Mouse (Mus musculus) CH12.LX (cell line): ENCODE measurements around the gene Cdh4. TPM values are rescaled to one million over a fixed set of nuclear protein-coding genes. Genes with fewer than 3 reads are reported as not detected.

Source experiments
- DNase-seq: peaks from one replicate; pipeline ENCODE4 v3.0.0-alpha.2; 2013; ENCODE audit errors: extremely low read depth
- H3K27ac ChIP-seq: 2 replicates; pipeline ENCODE4 v1.5.1; 2012; ENCODE audit warnings: low read depth, mild to moderate bottlenecking, control low read depth, moderate library complexity; ENCODE audit not compliant: insufficient read depth
- H3K27me3 ChIP-seq: replicated peaks from 2 replicates; pipeline ENCODE3; 2012; ENCODE audit warnings: inconsistent platforms
- H3K36me3 ChIP-seq, 2 experiments: replicated peaks in 1 of 2; 2 replicates each; pipeline versions ENCODE3 to v1.6.1; 2012; ENCODE audit warnings: inconsistent platforms in 1 of 2, low read length in 1 of 2, mild to moderate bottlenecking in 1 of 2, mixed read lengths in 1 of 2, moderate library complexity in 1 of 2; ENCODE audit not compliant: control insufficient read depth in 1 of 2, insufficient read depth in 1 of 2
- H3K4me1 ChIP-seq, 2 experiments: 2 replicates each; pipeline ENCODE4 v1.6.1; 2012; ENCODE audit warnings: inconsistent platforms in 1 of 2, moderate library complexity in 1 of 2; ENCODE audit not compliant: insufficient read depth in 2 of 2, control insufficient read depth in 1 of 2
- H3K4me2 ChIP-seq: 2 replicates; pipeline ENCODE4 v1.6.1; 2012; ENCODE audit warnings: low read depth, mild to moderate bottlenecking, control low read depth; ENCODE audit not compliant: poor library complexity, insufficient read depth, severe bottlenecking
- H3K4me3 ChIP-seq, 3 experiments: fragments of 150-350 bp in 1 of 3; sonication (generic) in 1 of 3; replicated peaks in 1 of 3; 2 replicates each; pipeline versions ENCODE3 to v1.5.1; 2011 to 2012; ENCODE audit warnings: low read depth in 2 of 3, low read length in 2 of 3, mild to moderate bottlenecking in 2 of 3, moderate library complexity in 2 of 3, control low read depth in 1 of 3, improper control_type of control experiment in 1 of 3, inconsistent platforms in 1 of 3, mixed read lengths in 1 of 3; ENCODE audit not compliant: poor library complexity in 1 of 3
- H3K79me2 ChIP-seq: replicated peaks from 2 replicates; pipeline ENCODE4 v1.6.1; 2012; ENCODE audit warnings: mild to moderate bottlenecking, moderate library complexity; ENCODE audit not compliant: control insufficient read depth, poor library complexity, insufficient read depth, severe bottlenecking; ENCODE audit errors: extremely low read depth
- H3K9ac ChIP-seq: 2 replicates; pipeline ENCODE4 v1.6.1; 2012; ENCODE audit warnings: low read depth, mild to moderate bottlenecking, control low read depth, moderate library complexity; ENCODE audit not compliant: insufficient read depth
- H3K9me3 ChIP-seq: replicated peaks from 2 replicates; pipeline ENCODE3; 2012; ENCODE audit warnings: low read length, inconsistent platforms, mixed read lengths
- BHLHE40 ChIP-seq: IDR thresholded peaks from 2 replicates; pipeline ENCODE4 v1.6.1; 2011; ENCODE audit warnings: mild to moderate bottlenecking, low read depth, low read length, improper control_type of control experiment
- CHD1 ChIP-seq: IDR thresholded peaks from 2 replicates; pipeline ENCODE4 v1.6.1; 2012; ENCODE audit warnings: low read depth, low read length, improper control_type of control experiment, inconsistent platforms
- CHD2 ChIP-seq: IDR thresholded peaks from 2 replicates; pipeline ENCODE4 v1.6.1; 2011; ENCODE audit warnings: low read length, improper control_type of control experiment
- E2F4 ChIP-seq: IDR thresholded peaks from 2 replicates; pipeline ENCODE4 v1.6.1; 2011; ENCODE audit warnings: low read depth, low read length, improper control_type of control experiment; ENCODE audit not compliant: insufficient replicate concordance
- EP300 ChIP-seq: IDR thresholded peaks from 2 replicates; pipeline ENCODE4 v1.6.1; 2011; ENCODE audit warnings: low read length, improper control_type of control experiment
- ETS1 ChIP-seq: conservative IDR thresholded peaks from 2 replicates; pipeline ENCODE4 v1.6.1; 2012; ENCODE audit warnings: low read depth, mild to moderate bottlenecking, inconsistent platforms, low read length, improper control_type of control experiment, moderate library complexity
- GABPA ChIP-seq: IDR thresholded peaks from 2 replicates; pipeline ENCODE4 v1.6.1; 2012; ENCODE audit warnings: low read depth, low read length, improper control_type of control experiment, inconsistent platforms; ENCODE audit not compliant: insufficient replicate concordance
- IRF4 ChIP-seq: IDR thresholded peaks from 2 replicates; pipeline ENCODE4 v1.6.1; 2014; ENCODE audit warnings: low read depth, mild to moderate bottlenecking, inconsistent platforms, low read length, improper control_type of control experiment
- JUN ChIP-seq: IDR thresholded peaks from 2 replicates; pipeline ENCODE4 v1.6.1; 2011; ENCODE audit warnings: low read depth, mild to moderate bottlenecking, low read length, improper control_type of control experiment, moderate library complexity; ENCODE audit not compliant: insufficient read depth
- MAFK ChIP-seq: IDR thresholded peaks from 2 replicates; pipeline ENCODE4 v1.6.1; 2011; ENCODE audit warnings: low read length, improper control_type of control experiment; ENCODE audit not compliant: insufficient replicate concordance
- MAZ ChIP-seq: IDR thresholded peaks from 2 replicates; pipeline ENCODE4 v1.6.1; 2012; ENCODE audit warnings: low read depth, mild to moderate bottlenecking, inconsistent platforms, low read length, improper control_type of control experiment, moderate library complexity
- MXI1 ChIP-seq: IDR thresholded peaks from 2 replicates; pipeline ENCODE4 v1.6.1; 2011; ENCODE audit warnings: mild to moderate bottlenecking, low read depth, low read length, improper control_type of control experiment
- POLR2A ChIP-seq: IDR thresholded peaks from 2 replicates; pipeline ENCODE4 v1.6.1; 2011; ENCODE audit warnings: low read depth, mild to moderate bottlenecking, improper control_type of control experiment, low read length
- TCF12 ChIP-seq: IDR thresholded peaks from 2 replicates; pipeline ENCODE4 v1.6.1; 2014; ENCODE audit warnings: low read depth, mild to moderate bottlenecking, inconsistent platforms, low read length, improper control_type of control experiment
- UBTF ChIP-seq: IDR thresholded peaks from 2 replicates; pipeline ENCODE4 v1.6.1; 2012; ENCODE audit warnings: low read depth, mild to moderate bottlenecking, inconsistent platforms, low read length, improper control_type of control experiment, moderate library complexity
- USF2 ChIP-seq: conservative IDR thresholded peaks from 2 replicates; pipeline ENCODE4 v1.6.1; 2011; ENCODE audit warnings: low read depth, low read length, improper control_type of control experiment
- ZKSCAN1 ChIP-seq: IDR thresholded peaks from 2 replicates; pipeline ENCODE4 v1.6.1; 2012; ENCODE audit warnings: low read depth, inconsistent platforms, low read length, improper control_type of control experiment, borderline replicate concordance
- ZMIZ1 ChIP-seq: IDR thresholded peaks from 2 replicates; pipeline ENCODE4 v1.6.1; 2012; ENCODE audit warnings: low read depth, mild to moderate bottlenecking, inconsistent platforms, low read length, improper control_type of control experiment
- ZNF384 ChIP-seq: IDR thresholded peaks from 2 replicates; pipeline ENCODE4 v1.6.1; 2012; ENCODE audit warnings: low read depth, low read length, improper control_type of control experiment, inconsistent platforms
- dilution Hi-C: fragments of 300-500 bp; cut with MboI; formaldehyde crosslinking; loops from 2 replicates; pipeline ENCODE4 v1.14.3; 2020; ENCODE audit warnings: low sequenced_read_pairs; ENCODE audit not compliant: extremely low pct_unique_long_range_greater_than_20kb, extremely low pct_ligation_motif_present
- in situ Hi-C: fragments of 300-500 bp; cut with MboI; formaldehyde crosslinking; loops from 3 replicates; pipeline ENCODE4 v1.14.3; 2019; ENCODE audit warnings: low sequenced_read_pairs, low pct_ligation_motif_present, low pct_unique_long_range_greater_than_20kb, mixed read lengths
- polyA plus RNA-seq: library from polyadenylated mRNA; unstranded; fragments of >175 nt; gene quantifications from 2 replicates; pipeline ENCODE4 v1.2.1, GENCODE M21; 2012; ENCODE audit warnings: low read depth; ENCODE audit not compliant: insufficient read length
- total RNA-seq, 2 experiments: library from RNA; depleted of rRNA; stranded (reverse); fragments of 300-350 nt in 1 of 2; fragments of >200 nt in 1 of 2; gene quantifications; 2 replicates each; pipeline ENCODE4 v1.2.3; 2012 to 2014

Gene Cdh4
- total and polyA plus RNA-seq, 3 experiments, result not detected

DNA sequence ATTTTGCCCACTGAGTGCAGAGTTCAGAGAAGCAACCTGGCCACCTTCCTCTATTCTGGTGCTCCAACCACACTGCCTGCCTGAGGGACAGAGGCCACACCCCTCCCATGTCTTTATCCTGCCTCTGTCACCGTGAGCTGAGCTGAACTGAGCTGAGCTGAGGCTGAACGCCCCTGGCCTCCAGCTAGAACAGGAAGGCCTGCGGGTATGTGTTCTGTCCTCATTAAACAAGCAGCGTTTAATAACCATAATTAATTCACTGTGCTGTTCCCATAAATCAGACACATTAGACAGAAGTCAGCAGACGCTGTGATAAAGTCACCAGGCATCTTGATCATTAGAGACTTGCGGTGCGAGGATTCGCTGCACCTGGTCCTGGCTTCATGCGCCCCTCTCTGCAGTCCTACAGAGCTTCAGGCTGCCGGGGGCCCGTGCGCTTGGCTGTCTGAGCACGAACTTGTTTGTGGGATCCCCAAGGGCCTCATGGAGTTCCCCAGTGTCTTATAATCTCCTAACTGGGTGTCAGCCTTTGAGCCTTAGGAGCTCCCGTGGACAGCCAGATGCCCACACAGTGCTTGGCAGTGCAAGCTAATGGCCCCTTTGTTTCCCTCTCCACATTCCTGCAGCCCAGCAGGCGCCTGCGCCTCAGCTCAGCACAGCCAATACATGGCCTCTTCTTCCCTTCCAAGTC is 291.1 kb downstream of the Cdh4 start:
- Histone ChIP-seq H3K9ac (no peak overlapping the region), H3K9me3 (peaks cover 2% of the 10 kb centered on the region), H3K36me3 (no peaks in the 10 kb centered on the region), H3K27ac (no peak overlapping the region), H3K79me2 (no peaks in the 10 kb centered on the region), H3K4me2 (no peak overlapping the region), H3K4me1 (peaks cover 0 to 19% of the 10 kb centered on the region in 2 experiments; a peak in 2 of 4 replicates), H3K27me3 (peaks cover 7% of the 10 kb centered on the region), H3K4me3 (no peak overlapping the region)
- dilution Hi-C loops (no loop called here), in situ Hi-C loops (no loop called here)
- DNase-seq, result no peak
- no peak for TF ChIP-seq EP300
- TF ChIP-seq ZMIZ1, result no peak

- dilution Hi-C loops (no loop called here), in situ Hi-C loops (no loop called here)
- TF ChIP-seq CHD1 (no peak), ETS1 (no peak), MAZ (no peak), IRF4 (no peak), CHD2 (no peak), TCF12 (no peak), UBTF (no peak), POLR2A (no peak), MXI1 (no peak), GABPA (no peak), USF2 (no peak), MAFK (no peak), ZNF384 (no peak), ZKSCAN1 (no peak), E2F4 (no peak), BHLHE40 (no peak), JUN (no peak)
- DNase-seq, result no peak
- peaks cover 37% of the 10 kb centered on the region for H3K27me3 ChIP-seq
- no peaks in the 10 kb centered on the region for H3K9me3 ChIP-seq
- peaks cover 4 to 6% of the 10 kb centered on the region in 2 experiments; a peak in 3 of 4 replicates for H3K4me1 ChIP-seq
- no peaks in the 10 kb centered on the region for H3K79me2 ChIP-seq
- no peaks in the 10 kb centered on the region for H3K36me3 ChIP-seq
- H3K4me2 ChIP-seq, result no peak overlapping the region
- H3K9ac ChIP-seq, result no peak overlapping the region
- no peak overlapping the region for H3K27ac ChIP-seq
- no peak overlapping the region for H3K4me3 ChIP-seq
These were observed 300.2 kb downstream of the Cdh4 start for GRCm38 (mm10) chr2:179742419-179742818.
